ENCODE assay signal across 8 mouse cellular contexts in the genomic region with DNA sequence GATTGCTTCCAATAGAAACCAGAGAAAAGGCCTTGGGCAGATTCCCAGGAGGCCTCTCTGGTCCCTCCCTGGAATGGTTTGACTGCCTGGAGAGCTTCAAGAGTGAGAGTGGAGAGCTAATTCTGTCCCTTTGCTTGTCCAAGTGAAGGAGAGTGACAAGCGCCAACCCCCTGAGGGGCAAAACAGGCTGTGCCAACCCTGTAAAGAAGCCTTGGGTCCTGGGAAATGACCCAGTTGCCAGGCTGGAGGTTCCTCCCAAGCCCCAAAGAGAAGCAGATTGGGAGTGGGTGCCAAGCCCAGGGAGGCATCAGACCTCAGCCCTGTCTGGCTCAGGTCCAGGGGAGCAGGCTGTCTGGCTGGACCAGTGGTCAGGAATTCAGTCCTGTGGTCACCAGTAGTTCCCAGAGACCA. TPM values are rescaled to one million over a fixed set of nuclear protein-coding genes. Genes with fewer than 3 reads are reported as not detected.
A peak's percentile ranks its signal among the peaks of the same experiment; 100 is the strongest.
DNase-seq lines count a peak whose midpoint lies in the region; ATAC-seq and TF ChIP-seq lines count a peak whose summit lies in the region.

No protein-coding gene starts in this region.

- no peaks in the 10 kb centered on the region for H3K27me3 ChIP-seq in hindbrain, embryonic 16.5 days (replicated peaks; ENCODE audit: control insufficient read depth, insufficient read depth, low read length)
- no peaks in the 10 kb centered on the region for H3K27me3 ChIP-seq in myocyte (ENCODE audit: control insufficient read depth, insufficient read depth, insufficient read length)

- H3ac ChIP-seq in myocyte (ENCODE audit: control insufficient read depth, insufficient read length), result no peak overlapping the region

- H3K4me1 ChIP-seq in brown adipose tissue, adult 24 weeks (ENCODE audit: control insufficient read depth, insufficient read depth, insufficient read length, low read length), result peaks cover 43% of the 10 kb centered on the region
- peaks cover 4% of the 10 kb centered on the region; the same call in 1 of the 2 replicates for H3K4me1 ChIP-seq in hindbrain, embryonic 16.5 days (ENCODE audit: control insufficient read depth, insufficient read depth, low read depth, low read length)

- no peak overlapping the region for H3K4me3 ChIP-seq in brown adipose tissue, adult 24 weeks (ENCODE audit: insufficient read depth, low read depth, low read length)
- H3K4me3 ChIP-seq in hindbrain, embryonic 16.5 days (ENCODE audit: low read length), result no peak overlapping the region
- no peak overlapping the region for H3K4me3 ChIP-seq in myocyte

- peak; percentile 93 for ATAC-seq in hindbrain, embryonic 16.5 days
- ATAC-seq in erythroid progenitor cell, adult 5-6 weeks (replicated peaks; ENCODE audit: low FRiP score, poor library complexity, severe bottlenecking), result no peak

- DNase-seq in adrenal gland, adult 2 months, result peak; percentile 75
- DNase-seq in gastrocnemius, adult 18-20 months (ENCODE audit: low spot score), result peak; percentile 71
- DNase-seq in left cerebral cortex, adult 18-20 months (ENCODE audit: low spot score in 2 of 2), result peak; percentile 26 to 42
- no peak for DNase-seq in embryo, embryonic 9.5 days (ENCODE audit: extremely low spot score)

- no peaks in the 10 kb centered on the region for H3K79me2 ChIP-seq in myocyte (ENCODE audit: control insufficient read depth, insufficient read depth)

- no peak for TF ChIP-seq POLR2A in myocyte (IDR thresholded peaks at IDR 0.05; ENCODE audit: insufficient read length, low read depth)

- WGBS in hindbrain, embryonic 16.5 days, result 73% methylated on average over 1 of the region's 1 CpGs

- no peaks in the 10 kb centered on the region for H3K9me3 ChIP-seq in hindbrain, embryonic 16.5 days (ENCODE audit: control insufficient read depth, low read length)

- peak overlapping the region; percentile 97 for H3K27ac ChIP-seq in brown adipose tissue, adult 24 weeks (replicated peaks; ENCODE audit: low read depth, low read length)
- peak overlapping the region; percentile 40 for H3K27ac ChIP-seq in hindbrain, embryonic 16.5 days (ENCODE audit: low read depth, low read length)

- H3K36me3 ChIP-seq in hindbrain, embryonic 16.5 days (ENCODE audit: control insufficient read depth, insufficient read depth, low read length), result no peaks in the 10 kb centered on the region
- H3K36me3 ChIP-seq in myocyte (ENCODE audit: control insufficient read depth, insufficient read depth), result no peaks in the 10 kb centered on the region

- H3K4me2 ChIP-seq in hindbrain, embryonic 16.5 days (ENCODE audit: low read length), result no peak overlapping the region
- H3K4me2 ChIP-seq in myocyte (ENCODE audit: low read depth), result peak overlapping the region; percentile 77

- no peak overlapping the region for H3K9ac ChIP-seq in hindbrain, embryonic 16.5 days (ENCODE audit: low read depth, low read length)

TF ChIP-seq in myocyte, 11 proteins besides CTCF, POLR2A, EP300 and RAD21:
- TF ChIP-seq MYOG (IDR thresholded peaks at IDR 0.05; ENCODE audit: control insufficient read depth in 1 of 3, insufficient read depth in 1 of 3, insufficient read length in 2 of 3, low read depth in 2 of 3) (peak in 1 of 3 experiments; percentile 70), E2F4 (IDR thresholded peaks at IDR 0.05; ENCODE audit: insufficient read depth) (no peak), MYOD1 (IDR thresholded peaks at IDR 0.05; ENCODE audit: control insufficient read depth in 1 of 3, insufficient read length in 2 of 3, low read depth in 2 of 3) (peak in 1 of 3 experiments; percentile 42)

RNA-seq across cellular contexts. Expression of a gene that starts 37.2 kb away (rescaled TPM):
- total RNA-seq in adrenal gland, adult 2 months (2021), result 100 to 1,000 TPM in 1 of 2 experiments, 10 to 100 TPM in 1; 94.8 to 157 TPM
- 96.3 and 135 TPM in 2 replicates for polyA plus RNA-seq in adrenal gland, adult 2 months (2012; rRNA removed)
- 167 and 202 TPM in 2 replicates for polyA plus RNA-seq in brown adipose tissue, adult 24 weeks (2012; ENCODE audit: insufficient read depth, insufficient read length, missing spikeins)
- total RNA-seq in gastrocnemius, adult 18-20 months (2021), result 10 to 100 TPM; 41.1 to 43.1 TPM
- 51.8 and 55.7 TPM in 2 replicates for polyA plus RNA-seq in hindbrain, embryonic 16.5 days (2015; fragmentation: Nextera tagmentation; extraction: Ambion mirVana)
- 10 to 100 TPM; 32.3 to 34.8 TPM for total RNA-seq in left cerebral cortex, adult 18-20 months (2021)
- polyA plus RNA-seq in myocyte (2012; fragmentation: generic; extraction: Trizol), result 5.5 TPM
- 11.7 and 23.8 TPM in 2 replicates for total RNA-seq in erythroid progenitor cell, adult 5-6 weeks (2015; ENCODE audit: low replicate concordance)
- total RNA-seq in erythroid progenitor cell, adult 5-6 weeks (2017; ENCODE audit: low replicate concordance), result 9.5 and 14.1 TPM in 2 replicates
